Mouse (Mus musculus) hindbrain, embryonic 14.5 days (tissue): ENCODE results near the gene Rcl1. TPM values are rescaled to one million over a fixed set of nuclear protein-coding genes. Genes with fewer than 3 reads are reported as not detected.

Experiments used
- ATAC-seq: fragments of 200-750 bp; cut with Nextera tagmentation; 2 replicates; pipeline ENCODE4 v1.8.0; 2017; ENCODE audit warnings: moderate number of reproducible peaks, mild to moderate bottlenecking, moderate TSS enrichment, moderate library complexity; ENCODE audit not compliant: low FRiP score
- DNase-seq: peaks from one replicate; pipeline ENCODE4 v3.0.0-alpha.2; 2015; ENCODE audit warnings: low spot score
- H3K27ac ChIP-seq: fragments of 300-500 bp; sonication (generic); 2 replicates; pipeline ENCODE4 v1.5.1; 2014; ENCODE audit warnings: mild to moderate bottlenecking, moderate library complexity
- H3K27me3 ChIP-seq: fragments of 300-500 bp; sonication (generic); 2 replicates; pipeline ENCODE4 v1.6.1; 2014; ENCODE audit warnings: mild to moderate bottlenecking, low read length, mixed read lengths; ENCODE audit not compliant: control insufficient read depth, insufficient read depth
- H3K36me3 ChIP-seq: fragments of 300-500 bp; sonication (generic); replicated peaks from 2 replicates; pipeline ENCODE4 v1.6.1; 2014; ENCODE audit not compliant: control insufficient read depth, insufficient read depth
- H3K4me1 ChIP-seq: fragments of 300-500 bp; sonication (generic); replicated peaks from 2 replicates; pipeline ENCODE4 v1.6.1; 2014; ENCODE audit warnings: antibody characterized with exemption, low read length, mixed read lengths; ENCODE audit not compliant: control insufficient read depth, insufficient read depth
- H3K4me2 ChIP-seq: fragments of 300-500 bp; sonication (generic); replicated peaks from 2 replicates; pipeline ENCODE4 v1.6.1; 2014; ENCODE audit warnings: mild to moderate bottlenecking, moderate library complexity
- H3K4me3 ChIP-seq: fragments of 300-500 bp; sonication (generic); replicated peaks from 2 replicates; pipeline ENCODE4 v1.5.1; 2014; ENCODE audit warnings: mild to moderate bottlenecking, low read length
- H3K9ac ChIP-seq: fragments of 300-500 bp; sonication (generic); 2 replicates; pipeline ENCODE4 v1.6.1; 2014
- H3K9me3 ChIP-seq: fragments of 300-500 bp; sonication (generic); 2 replicates; pipeline ENCODE4 v1.6.1; 2016; ENCODE audit warnings: low read length; ENCODE audit not compliant: control insufficient read depth
- WGBS: fragments of 180-500 bp; shearing (Covaris S2); extraction: QIAGEN DNeasy Blood & Tissue Kit; methylation state at CpG from one replicate; pipeline ENCODE4 v1.1.7; 2014; 5-methylcytosine and 5-hydroxymethylcytosine counted together
- polyA plus RNA-seq: library from polyadenylated mRNA; unstranded; fragments of >200 nt; fragmentation: Nextera tagmentation; extraction: Ambion mirVana; gene quantifications from 2 replicates; pipeline ENCODE4 v1.2.1, GENCODE M21; 2014

The Rcl1 gene
- polyA plus RNA-seq, 1 experiment from 2014 or later = 30.8 TPM

- under 1% methylated on average over 27 of the region's 27 CpGs for WGBS
- ATAC-seq = peak; percentile 26
Measured at GRCm38 (mm10) chr19:29101591-29101990, 416 bp downstream of the Rcl1 start.

GRCm38 (mm10) chr19:29102098-29102497 is 923 bp downstream of the Rcl1 start:
- H3K36me3 ChIP-seq = no peaks in the 10 kb centered on the region
- 16% methylated on average over 13 of the region's 13 CpGs for WGBS
- H3K4me3 ChIP-seq = peak overlapping the region; percentile 90

More at GRCm38 (mm10) chr19:29101591-29101990, 416 bp downstream of the Rcl1 start:
- peak overlapping the region; percentile 90 for H3K4me3 ChIP-seq
- no peak overlapping the region for H3K27ac ChIP-seq
- peak overlapping the region; percentile 75 for H3K9ac ChIP-seq
- no peaks in the 10 kb centered on the region for H3K27me3 ChIP-seq
- H3K4me1 ChIP-seq = peaks cover 5% of the 10 kb centered on the region
- no peaks in the 10 kb centered on the region for H3K9me3 ChIP-seq
- peak; percentile 63 for DNase-seq
- H3K36me3 ChIP-seq = no peaks in the 10 kb centered on the region
- peak overlapping the region; percentile 64 for H3K4me2 ChIP-seq

DNA sequence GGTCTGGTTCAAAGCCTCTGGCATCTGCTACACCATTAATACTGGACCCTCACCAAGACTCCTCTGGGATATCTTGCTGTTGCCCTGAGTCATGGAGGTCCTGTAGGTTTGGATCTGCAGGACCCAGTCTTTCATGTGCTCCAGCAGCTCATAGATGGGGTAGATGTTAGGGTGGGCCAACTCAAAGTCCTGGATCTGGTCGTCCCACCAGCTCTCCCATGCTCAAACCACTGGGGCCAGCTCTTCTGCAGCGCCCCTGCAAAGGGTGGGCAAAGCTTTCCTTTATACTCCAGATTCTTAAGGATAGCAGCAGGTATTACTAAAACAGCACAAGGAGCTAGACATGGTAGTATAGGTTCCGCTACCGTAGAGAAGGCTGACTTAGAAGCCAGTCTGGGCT is 4.6 kb downstream of the Rcl1 start:
- Histone ChIP-seq H3K4me2 (no peak overlapping the region), H3K9ac (no peak overlapping the region), H3K27me3 (no peaks in the 10 kb centered on the region), H3K4me1 (peaks cover 5% of the 10 kb centered on the region), H3K9me3 (no peaks in the 10 kb centered on the region), H3K36me3 (no peaks in the 10 kb centered on the region), H3K4me3 (no peak overlapping the region), H3K27ac (no peak overlapping the region)
- ATAC-seq = no peak
- WGBS = 95% methylated on average over 4 of the region's 4 CpGs
- DNase-seq = no peak

More at GRCm38 (mm10) chr19:29102098-29102497, 923 bp downstream of the Rcl1 start:
- Histone ChIP-seq H3K27ac (no peak overlapping the region), H3K27me3 (no peaks in the 10 kb centered on the region), H3K9ac (peak overlapping the region; percentile 75), H3K4me1 (peaks cover 5% of the 10 kb centered on the region), H3K9me3 (no peaks in the 10 kb centered on the region), H3K4me2 (peak overlapping the region; percentile 64)
- ATAC-seq (no peak), DNase-seq (no peak)

DNA sequence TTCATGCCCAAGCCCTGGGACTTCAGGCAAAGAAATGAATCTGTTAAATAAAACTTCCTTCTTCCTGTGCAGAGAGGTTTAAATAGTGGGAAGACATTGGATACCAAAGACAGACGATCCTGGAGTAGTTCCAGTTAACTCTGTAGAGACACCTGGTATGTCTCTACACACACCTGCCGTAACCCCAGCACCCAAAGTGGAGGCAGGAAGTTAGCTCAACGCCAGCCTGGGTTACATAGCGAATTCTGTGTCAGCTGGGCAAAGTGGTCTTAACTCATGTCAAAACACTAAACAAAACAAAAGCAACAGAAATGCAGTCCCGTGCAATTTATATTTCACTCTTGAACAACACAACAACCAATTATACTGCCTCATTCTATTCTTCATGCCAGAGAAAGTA is 5.1 kb downstream of the Rcl1 start:
- H3K9me3 ChIP-seq = no peaks in the 10 kb centered on the region
- no peak for DNase-seq
- no peak overlapping the region for H3K4me2 ChIP-seq
- H3K36me3 ChIP-seq = no peaks in the 10 kb centered on the region
- no peak overlapping the region for H3K4me3 ChIP-seq
- no peaks in the 10 kb centered on the region for H3K27me3 ChIP-seq
- H3K4me1 ChIP-seq = peaks cover 5% of the 10 kb centered on the region
- no peak overlapping the region for H3K27ac ChIP-seq
- H3K9ac ChIP-seq = no peak overlapping the region
- ATAC-seq = no peak
- WGBS = 93% methylated on average over 5 of the region's 5 CpGs

- Histone ChIP-seq H3K4me3 (no peak overlapping the region), H3K27ac (no peak overlapping the region), H3K4me1 (no peaks in the 10 kb centered on the region), H3K36me3 (no peaks in the 10 kb centered on the region), H3K27me3 (no peaks in the 10 kb centered on the region), H3K9me3 (no peaks in the 10 kb centered on the region), H3K9ac (no peak overlapping the region), H3K4me2 (no peak overlapping the region)
- ATAC-seq (no peak), DNase-seq (no peak)
- WGBS = 87% methylated on average over 8 of the region's 8 CpGs
Measured at GRCm38 (mm10) chr19:29112662-29113061, 11.5 kb downstream of the Rcl1 start.

DNA sequence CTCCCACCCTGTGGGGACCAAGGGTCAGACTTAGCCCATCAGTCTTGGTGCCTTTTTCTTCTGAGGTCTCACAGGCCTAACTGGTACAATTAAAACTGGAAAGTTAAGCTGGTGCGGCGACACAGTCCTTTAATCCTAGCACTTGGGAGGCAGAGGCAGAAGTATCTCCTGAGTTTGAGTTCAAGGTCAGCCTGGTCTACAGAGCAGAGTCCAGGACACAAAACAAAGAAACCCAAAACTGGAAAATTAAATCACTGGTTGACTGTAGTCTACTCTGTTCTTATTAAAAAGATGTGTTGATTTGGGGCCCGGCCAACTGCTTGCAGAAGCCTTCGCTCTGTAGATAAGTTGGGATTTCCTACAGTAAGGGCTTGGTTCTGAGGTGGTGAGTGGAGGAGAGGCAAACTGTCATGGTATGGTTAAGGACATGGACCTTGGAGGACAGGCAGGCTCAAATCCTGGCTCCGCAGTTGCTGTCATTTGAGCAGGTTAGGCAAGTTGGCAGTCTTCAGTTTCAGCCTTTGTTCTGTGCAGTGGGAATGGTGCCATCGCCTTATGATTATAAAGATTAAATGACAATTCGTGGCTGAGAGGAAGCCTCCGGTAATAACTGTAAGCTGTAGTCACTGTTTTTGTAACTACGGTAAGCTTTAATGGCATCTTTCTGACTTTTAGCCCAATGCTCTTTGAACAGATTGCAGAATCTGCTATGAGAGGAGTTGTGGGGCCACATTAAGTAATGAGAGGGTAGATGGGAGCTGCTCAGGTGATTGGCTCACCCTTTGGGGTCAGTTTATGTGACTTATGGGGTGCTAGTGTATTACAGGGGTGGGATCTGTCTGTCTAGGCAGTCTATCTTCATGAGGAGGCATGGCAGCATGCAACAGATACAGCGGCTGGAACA is 12.8 kb downstream of the Rcl1 start:
- Histone ChIP-seq H3K9me3 (no peaks in the 10 kb centered on the region), H3K36me3 (peaks cover 8% of the 10 kb centered on the region; the same call in 1 of the 2 replicates), H3K4me3 (no peak overlapping the region), H3K4me2 (no peak overlapping the region), H3K9ac (no peak overlapping the region), H3K27me3 (no peaks in the 10 kb centered on the region), H3K27ac (no peak overlapping the region), H3K4me1 (no peaks in the 10 kb centered on the region)
- 98% methylated on average over 10 of the region's 10 CpGs for WGBS
- ATAC-seq (no peak), DNase-seq (no peak)

DNA sequence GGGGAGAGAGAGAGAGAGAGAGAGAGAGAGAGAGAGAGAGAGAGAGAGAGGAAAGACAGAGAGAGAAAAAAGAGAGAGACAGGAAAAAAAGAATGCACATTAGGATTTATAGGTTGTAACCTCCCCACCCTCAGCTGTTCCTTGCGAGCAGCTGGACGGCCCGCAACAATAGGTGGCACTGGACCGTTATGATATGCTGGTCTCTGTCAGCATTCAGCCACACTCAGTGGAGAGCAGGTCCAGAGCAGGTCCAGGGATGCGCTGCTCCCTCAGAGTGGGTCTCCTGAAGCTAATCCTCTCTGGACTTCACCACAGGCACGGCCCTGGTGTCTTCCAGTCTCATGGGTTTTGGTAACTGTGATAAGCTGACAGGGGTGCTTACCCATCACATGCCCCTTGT is 15.6 kb downstream of the Rcl1 start:
- no peaks in the 10 kb centered on the region for H3K9me3 ChIP-seq
- no peak overlapping the region for H3K27ac ChIP-seq
- ATAC-seq (no peak), DNase-seq (no peak)
- no peak overlapping the region for H3K4me2 ChIP-seq
- H3K4me1 ChIP-seq = no peaks in the 10 kb centered on the region
- H3K27me3 ChIP-seq = no peaks in the 10 kb centered on the region
- 91% methylated on average over 6 of the region's 6 CpGs for WGBS
- no peak overlapping the region for H3K9ac ChIP-seq
- peaks cover 8% of the 10 kb centered on the region for H3K36me3 ChIP-seq
- H3K4me3 ChIP-seq = no peak overlapping the region

DNA sequence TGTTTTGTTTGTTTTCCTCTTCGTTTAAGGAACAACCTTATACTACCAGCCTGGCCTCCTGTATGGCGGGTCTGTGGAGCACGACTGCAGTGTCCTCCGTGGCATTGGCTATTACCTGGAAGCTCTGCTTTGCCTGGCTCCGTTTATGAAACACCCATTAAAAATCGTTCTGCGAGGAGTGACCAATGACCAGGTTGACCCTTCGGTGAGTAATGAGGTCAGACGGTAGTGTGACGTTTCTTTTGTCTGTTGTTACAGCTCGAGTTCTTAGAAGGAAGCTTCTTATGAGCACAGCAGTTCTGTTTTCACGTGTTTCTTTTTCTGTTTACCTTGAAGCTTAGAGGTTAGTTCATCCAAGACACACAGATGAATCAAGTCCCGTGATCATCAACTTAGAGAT is 17.0 kb downstream of the Rcl1 start:
- H3K9me3 ChIP-seq = no peaks in the 10 kb centered on the region
- no peaks in the 10 kb centered on the region for H3K4me1 ChIP-seq
- H3K9ac ChIP-seq = no peak overlapping the region
- no peaks in the 10 kb centered on the region for H3K27me3 ChIP-seq
- peaks cover 11% of the 10 kb centered on the region for H3K36me3 ChIP-seq
- 93% methylated on average over 13 of the region's 13 CpGs for WGBS
- H3K27ac ChIP-seq = no peak overlapping the region
- ATAC-seq (no peak), DNase-seq (no peak)
- no peak overlapping the region for H3K4me3 ChIP-seq
- no peak overlapping the region for H3K4me2 ChIP-seq

- Histone ChIP-seq H3K36me3 (peaks cover 12% of the 10 kb centered on the region), H3K27me3 (no peaks in the 10 kb centered on the region), H3K4me2 (no peak overlapping the region), H3K9ac (no peak overlapping the region), H3K4me1 (no peaks in the 10 kb centered on the region), H3K4me3 (no peak overlapping the region), H3K9me3 (no peaks in the 10 kb centered on the region), H3K27ac (no peak overlapping the region)
- DNase-seq = no peak
- ATAC-seq = no peak
- 98% methylated on average over 6 of the region's 6 CpGs for WGBS
Measured at GRCm38 (mm10) chr19:29120311-29120710, 19.1 kb downstream of the Rcl1 start.
